Mouse (Mus musculus): ENCODE measurements around the gene Sbsn. TPM values are rescaled to one million over a fixed set of nuclear protein-coding genes. Genes with fewer than 3 reads are reported as not detected.
"Not testable (repeated sequence)": the region's sequence is repeated elsewhere in the genome, so short reads cannot be mapped to it uniquely, and the experiment has no call there.

Gene Sbsn
- 10 to 100 TPM; 12.0 to 17.3 (median 13.7) TPM for total RNA-seq (2022)

- no peak for DNase-seq (ENCODE audit: low spot score in 2 of 2)
Observed at GRCm38 (mm10) chr7:30751086-30751669, at the start of gene Sbsn. Gene Sbsn, plus strand, starts transcription at chr7:30751471.

DNA sequence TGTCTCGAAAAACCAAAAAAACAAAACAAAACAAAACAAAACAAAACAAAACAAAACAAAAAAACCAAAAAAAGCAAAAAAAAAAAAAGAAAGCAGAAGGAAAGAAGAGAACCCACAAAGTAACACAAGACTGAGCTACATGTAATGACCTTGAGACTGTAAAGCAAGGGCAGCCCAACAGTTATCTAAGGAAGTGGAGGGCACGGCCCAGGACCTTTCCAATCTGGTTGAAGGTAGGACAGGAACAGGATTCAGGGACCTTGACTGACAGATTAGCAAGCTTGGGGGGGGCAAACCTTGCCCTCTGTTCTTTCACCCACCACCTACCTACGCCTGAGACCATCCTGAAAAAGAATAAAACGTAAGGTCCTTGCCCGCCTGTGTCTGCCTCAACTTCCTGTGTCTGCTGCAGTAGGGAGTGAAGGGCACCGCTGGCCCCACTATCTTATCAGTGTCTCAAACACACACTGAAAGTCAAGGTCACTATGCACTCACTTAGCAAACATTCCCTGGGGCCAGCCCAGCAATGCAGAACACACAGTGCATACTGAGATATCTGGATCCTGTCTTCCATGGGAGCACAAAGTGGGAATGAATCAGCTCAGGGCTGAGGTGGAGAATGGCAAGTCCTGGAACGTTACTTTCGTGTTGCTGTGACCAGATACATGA lies 44.9 kb upstream of the Sbsn start:
- DNase-seq (ENCODE audit: low spot score in 2 of 2): no peak

- no peak for DNase-seq (ENCODE audit: low spot score in 2 of 2)
Observed at GRCm38 (mm10) chr7:30707441-30707840, 43.8 kb upstream of the Sbsn start.

DNA sequence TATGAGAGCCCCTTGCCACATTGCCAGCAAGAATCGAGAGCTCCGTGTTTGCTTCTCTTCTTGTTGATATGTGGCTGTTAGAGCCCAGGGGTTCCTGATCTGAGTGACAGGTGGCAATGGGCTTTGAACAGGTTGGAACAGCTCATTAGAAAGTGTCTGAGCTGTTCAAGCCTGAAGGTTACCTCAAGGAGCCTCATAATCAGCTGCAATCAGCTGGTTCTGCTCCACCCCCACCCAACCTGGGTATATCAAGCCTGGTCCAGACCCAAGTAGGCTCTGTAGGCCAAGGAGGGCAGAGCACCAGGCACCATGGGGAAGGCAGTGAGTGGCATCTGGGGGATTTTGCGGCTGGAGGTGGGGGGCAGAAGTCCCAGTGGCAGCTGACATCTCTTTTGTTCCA lies 39.3 kb upstream of the Sbsn start, which contains the start of gene Atp4a:
Gene Atp4a (plus strand): TSS at position 268 of the 400 bp plus-strand sequence.
- DNase-seq (ENCODE audit: low spot score in 2 of 2): no peak

DNA sequence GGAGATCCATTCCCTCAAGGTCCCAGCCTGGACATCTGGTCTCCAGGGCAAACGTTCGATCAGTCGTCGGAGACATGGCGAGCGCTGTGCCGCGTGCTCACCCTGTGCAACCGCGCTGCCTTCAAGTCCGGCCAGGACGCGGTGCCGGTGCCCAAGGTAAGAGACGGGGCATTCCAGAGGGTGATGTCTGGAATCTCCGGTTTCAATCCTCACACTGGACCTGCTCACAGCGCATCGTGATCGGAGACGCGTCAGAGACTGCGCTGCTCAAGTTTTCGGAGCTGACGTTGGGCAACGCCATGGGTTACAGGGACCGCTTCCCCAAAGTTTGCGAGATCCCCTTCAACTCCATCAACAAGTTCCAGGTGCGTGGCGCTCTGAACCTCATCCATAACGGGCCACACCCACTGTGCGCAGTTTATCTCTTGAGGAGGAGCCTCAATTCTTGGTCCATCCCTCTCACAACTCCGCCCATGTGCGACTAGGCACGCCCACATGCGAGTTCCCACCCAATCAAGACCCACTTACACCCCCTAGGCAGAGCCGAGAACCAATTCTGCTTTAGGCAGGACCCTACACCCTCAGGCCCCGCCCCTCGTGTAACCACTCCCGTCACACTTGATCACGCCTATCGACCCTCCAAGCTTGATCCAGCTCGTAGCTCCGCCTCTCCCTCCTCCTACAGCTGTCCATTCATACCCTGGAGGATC lies 34.1 kb upstream of the Sbsn start:
- DNase-seq (ENCODE audit: low spot score in 2 of 2): peak in 1 of 2 experiments; percentile 53

- DNase-seq (ENCODE audit: low spot score in 2 of 2): no peak
Observed at GRCm38 (mm10) chr7:30717716-30718046, 33.6 kb upstream of the Sbsn start.

GRCm38 (mm10) chr7:30719669-30720068 lies 31.6 kb upstream of the Sbsn start:
- no peak for DNase-seq (ENCODE audit: low spot score in 2 of 2)

- no peak for DNase-seq (ENCODE audit: low spot score in 2 of 2)
Observed at GRCm38 (mm10) chr7:30721286-30721685, 30.0 kb upstream of the Sbsn start.

GRCm38 (mm10) chr7:30723274-30723953 lies 27.9 kb upstream of the Sbsn start:
- no peak for DNase-seq (ENCODE audit: low spot score in 2 of 2)

- DNase-seq (ENCODE audit: low spot score in 2 of 2): no peak
Observed at GRCm38 (mm10) chr7:30728214-30728613, 23.1 kb upstream of the Sbsn start.

DNA sequence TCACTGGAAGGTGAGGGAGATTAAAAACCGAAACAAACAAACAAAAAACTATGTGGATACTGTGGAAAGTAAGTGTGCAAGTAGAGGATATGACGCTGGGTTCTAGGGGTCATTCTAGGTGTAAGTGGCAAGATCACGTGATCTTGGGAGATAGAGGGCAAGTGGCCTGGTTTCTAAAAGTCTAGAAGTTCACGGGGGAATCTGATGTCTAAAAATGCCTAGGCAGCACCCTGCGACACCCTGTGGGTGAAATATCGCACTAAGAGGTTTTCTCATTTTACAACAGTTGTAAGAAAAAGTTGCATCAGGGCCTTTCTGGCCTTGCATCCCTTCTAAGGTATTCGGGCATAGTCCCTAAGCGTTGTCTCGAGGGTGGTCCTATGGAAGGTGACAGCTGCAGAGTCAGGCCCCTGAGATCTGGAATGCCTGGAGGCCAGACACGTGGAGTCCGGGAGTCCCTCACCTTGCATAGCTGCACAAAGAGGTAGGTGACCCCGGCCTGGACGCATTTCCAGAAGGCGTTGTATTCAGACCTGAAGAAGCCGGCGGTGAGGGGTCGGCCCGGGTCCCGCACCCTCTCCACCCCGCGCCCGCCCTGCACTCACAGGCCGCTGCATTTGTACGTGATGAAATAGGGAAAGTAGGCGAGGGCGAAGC lies 22.4 kb upstream of the Sbsn start:
- no peak for DNase-seq (ENCODE audit: low spot score in 2 of 2)

DNA sequence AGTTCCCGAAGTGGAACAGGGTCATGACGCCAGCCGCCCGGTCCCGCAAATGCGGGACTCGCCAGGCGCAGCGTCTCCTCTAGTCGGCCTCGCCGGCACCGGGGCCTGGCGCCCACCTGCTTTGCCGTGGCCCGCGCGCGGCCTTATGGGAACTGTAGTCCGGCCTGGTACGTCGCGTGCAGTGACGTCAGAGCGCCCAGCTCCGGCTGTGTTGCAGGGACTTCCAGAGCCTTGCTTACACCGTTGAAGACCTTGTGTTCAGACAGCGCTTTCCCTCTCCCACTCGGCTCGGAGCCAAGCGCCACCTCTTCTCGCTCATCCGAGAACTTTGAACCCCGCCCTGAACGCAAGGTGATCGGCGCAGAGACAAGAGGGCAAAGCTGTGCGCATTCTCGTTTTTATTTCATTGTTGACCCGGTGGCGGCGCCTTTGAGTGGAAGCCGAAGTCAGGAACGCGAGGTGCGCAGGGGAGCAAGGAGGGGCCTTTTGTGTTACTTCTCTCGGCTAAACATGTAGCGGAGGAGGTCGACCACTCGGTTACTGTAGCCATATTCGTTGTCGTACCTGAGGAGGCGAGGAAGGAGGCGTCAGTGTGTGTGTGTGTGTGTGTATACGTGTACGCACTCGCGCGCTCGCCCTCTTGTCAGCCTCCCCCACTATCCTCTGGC lies 21.7 kb upstream of the Sbsn start, which contains the start of gene Tmem147:
Gene Tmem147 (minus strand): TSS at position 145 of the 668 bp plus-strand sequence.
- DNase-seq (ENCODE audit: low spot score in 2 of 2): peak; percentile 95 to 96

DNA sequence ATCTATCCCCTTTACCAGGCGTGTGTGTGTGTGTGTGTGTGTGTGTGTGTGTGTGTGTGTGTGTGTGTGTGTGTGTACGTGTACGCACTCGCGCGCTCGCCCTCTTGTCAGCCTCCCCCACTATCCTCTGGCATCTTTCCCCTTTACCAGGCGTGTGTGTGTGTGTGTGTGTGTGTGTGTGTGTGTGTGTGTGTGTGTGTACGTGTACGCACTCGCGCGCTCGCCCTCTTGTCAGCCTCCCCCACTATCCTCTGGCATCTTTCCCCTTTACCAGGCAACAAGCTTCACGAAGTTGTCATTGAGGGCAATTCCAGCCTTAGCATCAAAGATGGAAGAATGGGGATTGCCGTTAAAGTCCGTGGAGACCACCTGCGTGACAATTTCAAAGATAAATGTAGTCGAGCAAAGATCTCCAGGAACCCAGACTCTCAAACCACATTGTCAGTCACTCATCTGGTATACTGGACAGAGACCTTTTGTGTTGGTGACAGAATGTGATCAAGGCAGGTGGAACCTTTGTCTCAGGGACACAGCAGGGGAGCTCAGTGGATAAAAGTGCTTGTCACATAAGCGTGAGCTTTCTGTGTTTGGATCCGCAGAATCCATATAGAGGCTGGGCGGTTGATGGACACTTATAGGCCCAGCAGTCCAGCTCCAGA lies 21.1 kb upstream of the Sbsn start:
- DNase-seq (ENCODE audit: low spot score in 2 of 2): not testable (repeated sequence)

- DNase-seq (ENCODE audit: low spot score in 2 of 2): no peak
Observed at GRCm38 (mm10) chr7:30736211-30736610, 15.1 kb upstream of the Sbsn start.

GRCm38 (mm10) chr7:30742570-30742969 lies 8.7 kb upstream of the Sbsn start:
- not testable (repeated sequence) for DNase-seq (ENCODE audit: low spot score in 2 of 2)

- DNase-seq (ENCODE audit: low spot score in 2 of 2): not testable (repeated sequence)
Observed at GRCm38 (mm10) chr7:30743617-30744016, 7.7 kb upstream of the Sbsn start, which contains the start of gene Gapdhs. Gene Gapdhs, minus strand, starts transcription at chr7:30743681.

DNA sequence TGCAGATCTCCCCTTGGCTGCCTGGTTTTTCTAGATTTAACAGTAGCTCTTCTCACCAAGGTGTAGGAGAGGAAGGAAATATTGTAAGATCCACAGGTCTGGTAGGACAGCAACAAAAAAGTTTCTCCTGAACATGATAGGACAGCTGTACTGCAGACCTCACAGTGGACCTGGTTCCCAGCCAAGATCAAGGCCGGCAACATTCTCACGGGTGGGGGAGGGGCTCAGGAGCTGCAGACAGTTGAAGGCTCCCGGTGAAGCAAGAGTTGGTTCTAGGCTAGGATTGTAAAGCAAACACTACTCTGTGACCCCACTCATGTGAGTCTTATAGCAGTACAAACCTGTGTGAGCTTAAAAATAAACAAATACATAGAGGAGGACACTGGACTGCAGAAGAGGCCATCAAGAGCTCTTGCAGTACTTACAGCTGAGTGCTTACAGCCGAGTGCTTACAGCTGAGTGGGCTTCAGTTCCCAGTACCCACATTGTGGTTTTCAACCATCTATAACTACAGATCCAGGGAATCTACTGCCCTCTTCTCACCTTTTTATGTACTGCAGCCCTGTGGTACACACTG lies 7.2 kb upstream of the Sbsn start:
- no peak for DNase-seq (ENCODE audit: low spot score in 2 of 2)

DNA sequence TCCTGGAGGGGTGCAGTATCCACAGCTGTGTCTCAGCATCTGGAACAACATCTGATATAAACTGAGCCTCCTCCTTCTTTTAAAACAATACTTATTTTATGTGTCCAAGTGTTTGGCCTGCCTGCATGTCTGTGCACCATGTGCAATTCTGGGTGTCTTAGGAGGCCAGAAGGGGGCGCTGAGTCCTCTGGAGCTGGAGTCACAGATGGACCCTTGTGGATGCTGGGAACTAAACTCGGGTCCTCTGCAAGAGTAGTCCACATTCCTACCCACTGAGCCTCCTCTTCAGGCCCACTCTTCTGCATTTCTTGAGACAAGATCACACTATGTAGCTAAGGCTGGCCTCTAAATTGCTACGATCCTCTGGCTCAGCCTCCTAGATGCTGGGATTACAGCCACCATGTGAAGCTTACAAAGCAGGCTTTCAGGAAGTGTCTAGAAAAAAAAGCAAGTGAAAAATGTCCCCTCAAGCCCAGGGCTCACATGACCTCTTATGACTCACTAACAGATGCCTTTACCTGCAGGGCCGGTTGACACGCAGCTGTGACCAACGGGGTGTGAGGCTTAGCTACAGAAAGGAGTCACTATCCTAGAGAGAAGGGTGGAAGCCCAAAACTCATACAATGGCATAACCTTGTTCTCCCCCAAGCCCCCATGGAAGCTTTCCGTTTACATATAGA lies 3.6 kb upstream of the Sbsn start:
- no peak for DNase-seq (ENCODE audit: low spot score in 2 of 2)

Measured in left cerebral cortex, adult 8-10 months (tissue).